Mouse (Mus musculus) kidney, embryonic 14.5 days (tissue): Measurements from ENCODE around the gene Kmo. TPM values are rescaled to one million over a fixed set of nuclear protein-coding genes. Genes with fewer than 3 reads are reported as not detected.

ENCODE experiments used
- ATAC-seq: fragments of 200-750 bp; cut with Nextera tagmentation; 2 replicates; pipeline ENCODE4 v1.8.0; 2017; ENCODE audit warnings: moderate number of reproducible peaks, mild to moderate bottlenecking, moderate TSS enrichment, moderate library complexity; ENCODE audit not compliant: low FRiP score, low TSS enrichment
- H3K27ac ChIP-seq: fragments of 300-500 bp; sonication (generic); 2 replicates; pipeline ENCODE4 v1.5.1; 2014; ENCODE audit warnings: low read depth, mild to moderate bottlenecking, low read length, moderate library complexity, mixed read lengths
- H3K27me3 ChIP-seq: fragments of 300-500 bp; sonication (generic); 2 replicates; pipeline ENCODE4 v1.6.1; 2014; ENCODE audit warnings: mild to moderate bottlenecking, low read length; ENCODE audit not compliant: control insufficient read depth, insufficient read depth
- H3K36me3 ChIP-seq: fragments of 300-500 bp; sonication (generic); 2 replicates; pipeline ENCODE4 v1.6.1; 2014; ENCODE audit warnings: low read length, mixed read lengths; ENCODE audit not compliant: control insufficient read depth, insufficient read depth
- H3K4me1 ChIP-seq: fragments of 300-500 bp; sonication (generic); 2 replicates; pipeline ENCODE4 v1.6.1; 2014; ENCODE audit warnings: low read length, mixed read lengths; ENCODE audit not compliant: control insufficient read depth, insufficient read depth
- H3K4me2 ChIP-seq: fragments of 300-500 bp; sonication (generic); replicated peaks from 2 replicates; pipeline ENCODE4 v1.6.1; 2014; ENCODE audit warnings: low read depth, mild to moderate bottlenecking, low read length
- H3K4me3 ChIP-seq: fragments of 300-500 bp; sonication (generic); 2 replicates; pipeline ENCODE4 v1.5.1; 2014; ENCODE audit warnings: mild to moderate bottlenecking, low read length
- H3K9ac ChIP-seq: fragments of 300-500 bp; sonication (generic); 2 replicates; pipeline ENCODE4 v1.6.1; 2014; ENCODE audit warnings: low read depth, mild to moderate bottlenecking, low read length, moderate library complexity
- H3K9me3 ChIP-seq: fragments of 300-500 bp; sonication (generic); 2 replicates; pipeline ENCODE4 v1.6.1; 2016; ENCODE audit warnings: low read length; ENCODE audit not compliant: control insufficient read depth
- WGBS: fragments of 180-500 bp; shearing (Covaris S2); extraction: QIAGEN DNeasy Blood & Tissue Kit; methylation state at CpG from one replicate; pipeline ENCODE4 v1.1.7; 2014; 5-methylcytosine and 5-hydroxymethylcytosine counted together
- polyA plus RNA-seq: library from polyadenylated mRNA; unstranded; fragments of >200 nt; fragmentation: Nextera tagmentation; extraction: Ambion mirVana; gene quantifications from 2 replicates; pipeline ENCODE4 v1.2.1, GENCODE M21; 2014

Kmo gene
- polyA plus RNA-seq: not detected in 2 replicates

DNA sequence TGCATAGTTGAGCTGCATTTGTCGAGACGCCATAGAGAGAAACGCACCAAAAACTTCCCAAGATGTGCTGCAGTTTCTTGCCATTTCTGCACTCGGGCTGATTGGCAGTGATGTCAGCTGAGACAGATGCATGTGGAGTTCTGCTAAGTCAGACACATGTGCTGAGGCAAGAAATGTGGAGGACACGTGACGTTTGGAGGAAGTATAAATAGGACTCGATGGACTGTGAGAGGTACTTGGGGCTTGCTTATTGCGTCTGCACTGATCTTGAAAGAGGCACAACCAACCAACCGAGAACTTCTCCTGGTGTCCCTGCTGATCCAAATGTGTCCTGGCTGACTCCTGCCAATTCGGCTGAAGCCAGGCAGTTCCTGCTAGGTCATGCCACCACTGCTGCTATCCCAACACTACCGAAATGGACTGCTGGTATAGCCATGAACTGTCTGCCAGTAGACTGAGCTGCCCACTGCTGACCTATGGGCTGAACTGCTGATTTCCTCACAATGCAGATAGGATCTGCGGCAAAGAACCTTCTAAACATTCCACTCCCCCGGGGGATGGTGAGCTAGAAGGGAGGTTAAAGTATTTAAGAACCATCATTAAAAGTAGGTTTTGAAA lies at the start of gene Kmo:
Kmo (plus strand) TSS at position 568 of the 618 bp plus-strand sequence.
- no peak within 1 kb of the TSS for H3K4me3 ChIP-seq
- H3K27me3 ChIP-seq: no peaks in the 10 kb centered on the region
- no peak within 1 kb of the TSS for H3K9ac ChIP-seq
- H3K36me3 ChIP-seq: peaks cover 35% of the 10 kb centered on the region
- WGBS: 93% methylated on average over 13 of the region's 13 CpGs
- H3K4me1 ChIP-seq: peaks cover 7% of the 10 kb centered on the region; the same call in 1 of the 2 replicates
- no peaks in the 10 kb centered on the region for H3K9me3 ChIP-seq
- no peak within 1 kb of the TSS for H3K27ac ChIP-seq
- no peak for ATAC-seq
- no peak within 1 kb of the TSS for H3K4me2 ChIP-seq

DNA sequence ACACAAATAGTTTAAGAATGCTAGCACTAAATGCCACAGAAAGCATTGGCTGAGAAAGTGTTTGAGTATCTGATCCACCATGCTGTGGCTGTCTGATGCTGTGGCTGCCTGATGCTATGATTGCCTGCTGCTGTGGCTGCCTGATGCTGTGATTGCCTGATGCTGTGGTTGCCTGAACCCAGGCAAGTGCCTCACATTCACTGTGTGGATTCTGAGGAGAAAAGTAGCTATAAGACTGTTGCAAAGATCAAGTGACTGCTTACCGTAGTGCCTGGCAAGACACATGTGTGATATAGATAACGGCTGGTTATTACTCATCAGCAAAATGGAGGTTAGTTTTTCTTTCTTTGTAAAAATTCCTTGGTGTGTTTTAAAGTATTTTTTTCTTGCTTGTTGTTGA lies 46.1 kb upstream of the Kmo start:
- WGBS: 83% methylated on average over 2 of the region's 2 CpGs
- no peak for ATAC-seq

DNA sequence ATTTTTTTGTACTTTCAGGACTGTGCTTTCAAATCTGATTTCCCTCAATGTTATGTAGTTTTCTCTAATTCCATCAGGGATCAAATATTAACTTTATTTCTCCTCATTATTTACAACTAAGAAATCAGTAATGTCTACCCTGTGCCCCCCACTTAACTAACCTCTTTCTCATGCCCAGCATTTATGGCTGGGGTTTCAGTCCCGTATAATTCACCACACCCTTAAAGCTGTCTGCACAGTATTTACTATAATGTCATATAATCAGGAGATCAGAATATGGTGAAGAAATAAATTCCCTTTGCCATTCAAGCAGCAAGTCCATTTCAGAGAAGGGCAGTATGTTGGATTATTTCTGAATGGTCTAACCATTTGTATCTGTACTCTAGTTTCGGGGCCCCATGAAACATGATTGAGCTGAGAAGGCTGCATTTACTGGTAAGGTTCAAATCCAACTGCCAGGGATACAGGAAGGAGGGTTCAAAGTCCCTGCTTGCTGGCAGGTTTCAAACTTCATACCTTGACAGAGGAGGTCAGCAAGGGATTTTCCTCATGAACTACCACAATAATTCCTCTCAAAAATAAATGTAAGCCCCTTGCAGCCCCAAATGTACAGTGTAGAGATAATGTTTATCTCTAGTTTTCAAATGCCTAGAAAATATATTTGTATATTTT lies 41.6 kb upstream of the Kmo start:
- Histone ChIP-seq H3K9ac (no peak overlapping the region), H3K9me3 (no peaks in the 10 kb centered on the region), H3K27me3 (no peaks in the 10 kb centered on the region), H3K36me3 (no peaks in the 10 kb centered on the region), H3K4me1 (no peaks in the 10 kb centered on the region), H3K4me2 (no peak overlapping the region), H3K27ac (no peak overlapping the region), H3K4me3 (no peak overlapping the region)
- 67% methylated on average over 2 of the region's 2 CpGs for WGBS
- ATAC-seq: no peak

More for the DNA sequence above, 46.1 kb upstream of the Kmo start:
- H3K27ac ChIP-seq: no peak overlapping the region
- H3K27me3 ChIP-seq: no peaks in the 10 kb centered on the region
- H3K4me1 ChIP-seq: no peaks in the 10 kb centered on the region
- H3K4me3 ChIP-seq: no peak overlapping the region
- no peak overlapping the region for H3K9ac ChIP-seq
- H3K36me3 ChIP-seq: no peaks in the 10 kb centered on the region
- no peak overlapping the region for H3K4me2 ChIP-seq
- no peaks in the 10 kb centered on the region for H3K9me3 ChIP-seq

DNA sequence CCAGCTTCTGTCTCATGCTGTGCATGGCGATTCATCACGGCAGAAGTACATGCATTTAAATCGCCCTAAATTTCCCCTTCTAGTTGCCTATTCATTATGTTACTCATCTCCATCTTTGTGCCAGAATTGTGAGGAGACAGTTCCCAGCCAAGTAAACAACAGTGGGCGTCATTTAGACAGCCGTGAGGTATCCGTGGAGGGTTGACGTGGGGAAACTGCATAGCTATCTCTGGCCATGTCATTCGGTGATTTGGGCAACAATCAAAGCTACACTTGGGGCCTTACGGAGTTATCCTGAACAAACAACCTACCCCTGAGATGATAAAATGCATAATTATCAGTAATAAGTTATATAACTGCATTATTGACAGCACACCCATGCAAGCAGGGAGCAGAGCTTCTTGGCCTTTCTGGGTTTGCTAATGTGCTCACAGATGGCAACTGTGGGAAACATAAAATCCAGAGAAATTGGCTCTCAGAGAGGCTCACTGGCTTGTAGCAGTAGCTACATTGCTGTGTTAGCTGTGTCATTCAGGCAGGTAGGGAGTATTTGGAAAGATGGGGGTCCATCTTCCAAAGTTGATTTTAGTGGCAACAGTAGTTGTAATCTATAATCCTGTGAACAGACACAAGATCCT lies 40.5 kb upstream of the Kmo start:
- no peaks in the 10 kb centered on the region for H3K27me3 ChIP-seq
- H3K9me3 ChIP-seq: no peaks in the 10 kb centered on the region
- no peak overlapping the region for H3K27ac ChIP-seq
- ATAC-seq: no peak
- no peak overlapping the region for H3K9ac ChIP-seq
- H3K4me2 ChIP-seq: no peak overlapping the region
- WGBS: 86% methylated on average over 9 of the region's 9 CpGs
- no peaks in the 10 kb centered on the region for H3K4me1 ChIP-seq
- H3K36me3 ChIP-seq: no peaks in the 10 kb centered on the region
- H3K4me3 ChIP-seq: no peak overlapping the region

DNA sequence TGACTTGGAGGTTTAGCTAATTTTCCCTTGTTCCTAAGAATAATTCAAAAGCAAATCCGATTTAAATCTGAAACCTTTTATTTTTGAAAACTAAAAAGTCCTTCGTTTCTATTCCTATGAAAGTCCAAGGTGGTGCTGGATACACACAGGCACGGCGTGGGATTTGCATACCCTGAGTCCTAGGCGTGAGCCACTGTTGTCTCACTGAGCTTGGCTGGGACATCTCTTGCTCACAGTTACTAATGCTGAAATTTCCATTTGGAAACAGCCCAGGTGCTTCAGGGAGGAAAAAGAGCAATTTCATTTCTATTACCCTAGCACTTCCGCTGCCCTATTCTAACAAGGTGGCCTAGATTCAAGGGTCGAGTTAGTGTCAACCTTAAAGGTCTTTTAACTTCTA lies 39.8 kb upstream of the Kmo start:
- 89% methylated on average over 7 of the region's 7 CpGs for WGBS
- no peaks in the 10 kb centered on the region for H3K27me3 ChIP-seq
- H3K4me1 ChIP-seq: no peaks in the 10 kb centered on the region
- ATAC-seq: no peak
- H3K9ac ChIP-seq: no peak overlapping the region
- no peak overlapping the region for H3K4me3 ChIP-seq
- H3K27ac ChIP-seq: no peak overlapping the region
- no peak overlapping the region for H3K4me2 ChIP-seq
- H3K36me3 ChIP-seq: no peaks in the 10 kb centered on the region
- H3K9me3 ChIP-seq: no peaks in the 10 kb centered on the region

DNA sequence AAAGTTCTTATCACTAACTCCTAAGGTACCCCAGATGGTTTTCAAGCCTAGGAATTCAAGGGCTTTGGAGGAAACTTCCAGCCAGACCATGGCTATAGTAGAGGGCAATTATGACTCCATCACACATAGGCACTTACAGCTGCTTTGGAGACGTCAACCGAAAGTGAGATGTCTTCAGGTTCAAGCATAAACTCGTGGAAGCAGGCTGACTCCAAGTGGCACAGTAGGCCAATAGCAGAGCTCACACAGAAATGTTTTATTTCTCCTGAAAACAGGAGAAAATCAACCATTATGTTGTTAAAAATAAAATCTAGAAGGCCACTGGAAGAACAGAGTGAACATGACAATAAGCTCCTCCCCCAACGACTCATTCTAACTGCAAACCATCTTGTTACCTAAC lies 37.4 kb upstream of the Kmo start:
- Histone ChIP-seq H3K4me3 (no peak overlapping the region), H3K9ac (no peak overlapping the region), H3K9me3 (no peaks in the 10 kb centered on the region), H3K27me3 (no peaks in the 10 kb centered on the region), H3K36me3 (no peaks in the 10 kb centered on the region), H3K4me1 (no peaks in the 10 kb centered on the region), H3K4me2 (no peak overlapping the region), H3K27ac (no peak overlapping the region)
- ATAC-seq: no peak
- WGBS: 79% methylated on average over 4 of the region's 4 CpGs

DNA sequence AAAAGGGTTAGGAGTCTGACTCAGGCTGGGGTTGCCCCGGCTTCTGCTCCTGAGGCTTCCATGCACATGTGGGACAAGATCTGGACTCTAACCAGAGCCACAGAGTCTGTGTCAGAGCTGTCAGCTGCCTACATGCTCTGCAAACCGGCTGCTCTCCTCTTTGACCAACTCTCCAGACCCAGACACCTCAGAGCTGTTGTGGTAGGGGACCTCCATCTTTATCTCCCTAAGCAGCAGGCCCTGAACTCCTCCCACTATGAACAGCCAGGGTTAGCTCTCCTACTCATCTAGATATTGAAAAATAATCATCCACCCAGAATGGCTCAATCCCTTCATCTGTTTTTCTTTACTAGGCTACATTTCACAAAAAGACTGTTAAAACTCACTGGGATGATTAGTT lies 34.9 kb upstream of the Kmo start:
- Histone ChIP-seq H3K9me3 (no peaks in the 10 kb centered on the region), H3K36me3 (no peaks in the 10 kb centered on the region), H3K4me1 (no peaks in the 10 kb centered on the region), H3K27me3 (no peaks in the 10 kb centered on the region), H3K4me3 (no peak overlapping the region), H3K27ac (no peak overlapping the region), H3K4me2 (no peak overlapping the region), H3K9ac (no peak overlapping the region)
- ATAC-seq: no peak
- WGBS: 73% methylated on average over 2 of the region's 2 CpGs

DNA sequence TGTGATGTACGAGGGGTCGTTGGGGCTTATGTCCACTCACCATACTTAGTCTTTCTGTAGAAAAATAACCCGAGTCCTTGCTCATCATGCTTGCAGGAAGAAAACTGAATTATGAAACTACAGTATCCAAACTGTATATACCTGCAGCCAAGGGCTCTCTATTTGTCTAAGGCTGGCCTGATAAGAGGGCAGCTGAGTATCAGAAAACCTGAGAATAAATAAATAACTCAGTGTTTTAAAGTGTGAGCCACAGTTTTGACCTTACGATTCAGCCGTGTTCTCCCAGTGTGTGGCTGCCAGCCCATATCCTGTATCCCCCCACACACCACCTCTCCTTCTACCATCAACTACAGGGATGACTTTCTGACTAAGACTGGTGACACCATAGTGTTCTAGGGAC lies 33.5 kb upstream of the Kmo start:
- Histone ChIP-seq H3K36me3 (no peaks in the 10 kb centered on the region), H3K4me3 (no peak overlapping the region), H3K4me1 (no peaks in the 10 kb centered on the region), H3K27me3 (no peaks in the 10 kb centered on the region), H3K27ac (no peak overlapping the region), H3K9me3 (no peaks in the 10 kb centered on the region), H3K4me2 (no peak overlapping the region), H3K9ac (no peak overlapping the region)
- no peak for ATAC-seq
- 59% methylated on average over 5 of the region's 5 CpGs for WGBS

DNA sequence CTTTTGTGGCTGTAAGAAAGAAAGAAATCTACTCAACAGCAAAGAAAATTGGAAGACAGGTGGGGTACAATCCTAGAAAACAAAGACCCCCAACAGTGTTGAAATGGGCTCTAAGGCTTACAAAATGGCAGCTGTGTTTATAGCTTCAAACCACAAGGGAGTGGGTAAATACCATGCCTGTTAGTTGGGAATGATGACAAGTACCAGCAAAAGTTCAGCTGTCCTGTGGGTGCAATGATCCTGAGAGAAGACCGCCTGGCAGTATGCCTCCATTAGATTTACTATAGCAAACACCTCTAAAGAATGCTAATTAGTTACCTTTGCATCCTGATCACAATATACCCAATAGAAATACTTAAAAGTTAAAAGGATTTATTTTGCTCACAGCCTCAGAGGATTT lies 27.3 kb upstream of the Kmo start:
- Histone ChIP-seq H3K4me2 (no peak overlapping the region), H3K9ac (no peak overlapping the region), H3K4me1 (no peaks in the 10 kb centered on the region), H3K9me3 (no peaks in the 10 kb centered on the region), H3K27ac (no peak overlapping the region), H3K36me3 (no peaks in the 10 kb centered on the region), H3K4me3 (no peak overlapping the region), H3K27me3 (no peaks in the 10 kb centered on the region)
- ATAC-seq: no peak
- 96% methylated on average over 1 of the region's 1 CpGs for WGBS
